Mouse (Mus musculus): ENCODE measurements around the gene Slc26a1. TPM values are rescaled to one million over a fixed set of nuclear protein-coding genes. Genes with fewer than 3 reads are reported as not detected.

Gene Slc26a1
- total and polyA plus RNA-seq, 2 experiments from 2014 or later, result 3.9 to 6.9 TPM

GRCm38 (mm10) chr5:108653341-108653740 is 22.0 kb downstream of the Slc26a1 start:
- Histone ChIP-seq H3K4me1 (ENCODE audit: insufficient read depth) (no peaks in the 10 kb centered on the region), H3K4me2 (ENCODE audit: low read depth) (no peak overlapping the region), H3K9me3 (ENCODE audit: low read length) (no peaks in the 10 kb centered on the region), H3K27ac (ENCODE audit: low read depth, low read length) (no peak overlapping the region), H3K36me3 (ENCODE audit: insufficient read depth) (peaks cover 86% of the 10 kb centered on the region), H3K4me3 (ENCODE audit: low read depth, low read length) (no peak overlapping the region), H3K27me3 (ENCODE audit: insufficient read depth, low read length) (no peaks in the 10 kb centered on the region), H3K9ac (no peak overlapping the region)
- WGBS, result 89% methylated on average over 6 of the region's 6 CpGs
- no peak for TF ChIP-seq CTCF (IDR thresholded peaks at IDR 0.05; ENCODE audit: low read depth)
- DNase-seq (no peak), ATAC-seq (no peak)

GRCm38 (mm10) chr5:108651823-108652222 is 23.5 kb downstream of the Slc26a1 start:
- H3K27ac ChIP-seq (ENCODE audit: low read depth, low read length), result no peak overlapping the region
- H3K4me3 ChIP-seq (ENCODE audit: low read depth, low read length), result no peak overlapping the region
- TF ChIP-seq CTCF (IDR thresholded peaks at IDR 0.05; ENCODE audit: low read depth), result peak; percentile 77
- H3K4me1 ChIP-seq (ENCODE audit: insufficient read depth), result no peaks in the 10 kb centered on the region
- DNase-seq, result peak; percentile 45
- no peak overlapping the region for H3K4me2 ChIP-seq (ENCODE audit: low read depth)
- no peaks in the 10 kb centered on the region for H3K9me3 ChIP-seq (ENCODE audit: low read length)
- WGBS, result 61% methylated on average over 1 of the region's 1 CpGs
- H3K27me3 ChIP-seq (ENCODE audit: insufficient read depth, low read length), result no peaks in the 10 kb centered on the region
- H3K9ac ChIP-seq, result no peak overlapping the region; the same call in 1 of the 2 replicates
- peaks cover 85% of the 10 kb centered on the region for H3K36me3 ChIP-seq (ENCODE audit: insufficient read depth)
- peak; percentile 65 for ATAC-seq

- Histone ChIP-seq H3K4me2 (ENCODE audit: low read depth) (no peak overlapping the region), H3K9me3 (ENCODE audit: low read length) (no peaks in the 10 kb centered on the region), H3K27ac (ENCODE audit: low read depth, low read length) (no peak overlapping the region), H3K9ac (no peak overlapping the region), H3K36me3 (ENCODE audit: insufficient read depth) (peaks cover 84% of the 10 kb centered on the region), H3K4me1 (ENCODE audit: insufficient read depth) (no peaks in the 10 kb centered on the region), H3K4me3 (ENCODE audit: low read depth, low read length) (no peak overlapping the region), H3K27me3 (ENCODE audit: insufficient read depth, low read length) (no peaks in the 10 kb centered on the region)
- ATAC-seq, result no peak
- TF ChIP-seq CTCF (IDR thresholded peaks at IDR 0.05; ENCODE audit: low read depth), result no peak
- WGBS, result 86% methylated on average over 5 of the region's 5 CpGs
- no peak for DNase-seq
These were observed 24.1 kb downstream of the Slc26a1 start for GRCm38 (mm10) chr5:108651136-108651720.

GRCm38 (mm10) chr5:108650341-108650740 is 25.0 kb downstream of the Slc26a1 start:
- H3K4me1 ChIP-seq (ENCODE audit: insufficient read depth), result no peaks in the 10 kb centered on the region
- DNase-seq (no peak), ATAC-seq (no peak)
- no peak overlapping the region for H3K4me2 ChIP-seq (ENCODE audit: low read depth)
- no peak overlapping the region for H3K4me3 ChIP-seq (ENCODE audit: low read depth, low read length)
- H3K27ac ChIP-seq (ENCODE audit: low read depth, low read length), result no peak overlapping the region
- no peaks in the 10 kb centered on the region for H3K27me3 ChIP-seq (ENCODE audit: insufficient read depth, low read length)
- 92% methylated on average over 7 of the region's 7 CpGs for WGBS
- TF ChIP-seq CTCF (IDR thresholded peaks at IDR 0.05; ENCODE audit: low read depth), result no peak
- H3K9ac ChIP-seq, result no peak overlapping the region
- no peaks in the 10 kb centered on the region for H3K9me3 ChIP-seq (ENCODE audit: low read length)
- peaks cover 81% of the 10 kb centered on the region for H3K36me3 ChIP-seq (ENCODE audit: insufficient read depth)

GRCm38 (mm10) chr5:108648937-108649576 is 26.3 kb downstream of the Slc26a1 start:
- no peak for TF ChIP-seq CTCF (IDR thresholded peaks at IDR 0.05; ENCODE audit: low read depth)
- no peaks in the 10 kb centered on the region for H3K4me1 ChIP-seq (ENCODE audit: insufficient read depth)
- no peak overlapping the region for H3K27ac ChIP-seq (ENCODE audit: low read depth, low read length)
- peaks cover 75% of the 10 kb centered on the region for H3K36me3 ChIP-seq (ENCODE audit: insufficient read depth)
- ATAC-seq (no peak), DNase-seq (no peak)
- WGBS, result 93% methylated on average over 11 of the region's 11 CpGs
- H3K9me3 ChIP-seq (ENCODE audit: low read length), result no peaks in the 10 kb centered on the region
- H3K9ac ChIP-seq, result no peak overlapping the region
- no peak overlapping the region for H3K4me3 ChIP-seq (ENCODE audit: low read depth, low read length)
- H3K27me3 ChIP-seq (ENCODE audit: insufficient read depth, low read length), result no peaks in the 10 kb centered on the region
- H3K4me2 ChIP-seq (ENCODE audit: low read depth), result no peak overlapping the region

GRCm38 (mm10) chr5:108647820-108648465 is 27.4 kb downstream of the Slc26a1 start:
- no peak for TF ChIP-seq CTCF (IDR thresholded peaks at IDR 0.05; ENCODE audit: low read depth)
- no peak overlapping the region for H3K9ac ChIP-seq
- no peak for ATAC-seq
- H3K4me3 ChIP-seq (ENCODE audit: low read depth, low read length), result no peak overlapping the region
- H3K9me3 ChIP-seq (ENCODE audit: low read length), result no peaks in the 10 kb centered on the region
- H3K4me2 ChIP-seq (ENCODE audit: low read depth), result no peak overlapping the region
- H3K4me1 ChIP-seq (ENCODE audit: insufficient read depth), result no peaks in the 10 kb centered on the region
- DNase-seq, result no peak
- H3K27me3 ChIP-seq (ENCODE audit: insufficient read depth, low read length), result no peaks in the 10 kb centered on the region
- H3K36me3 ChIP-seq (ENCODE audit: insufficient read depth), result peaks cover 65% of the 10 kb centered on the region
- 87% methylated on average over 2 of the region's 2 CpGs for WGBS
- H3K27ac ChIP-seq (ENCODE audit: low read depth, low read length), result no peak overlapping the region

- DNase-seq, result no peak
- ATAC-seq, result no peak
- Histone ChIP-seq H3K4me2 (ENCODE audit: low read depth) (no peak overlapping the region), H3K27ac (ENCODE audit: low read depth, low read length) (no peak overlapping the region), H3K4me3 (ENCODE audit: low read depth, low read length) (no peak overlapping the region), H3K9me3 (ENCODE audit: low read length) (no peaks in the 10 kb centered on the region), H3K9ac (no peak overlapping the region), H3K4me1 (ENCODE audit: insufficient read depth) (no peaks in the 10 kb centered on the region), H3K36me3 (ENCODE audit: insufficient read depth) (peaks cover 59% of the 10 kb centered on the region), H3K27me3 (ENCODE audit: insufficient read depth, low read length) (no peaks in the 10 kb centered on the region)
- no peak for TF ChIP-seq CTCF (IDR thresholded peaks at IDR 0.05; ENCODE audit: low read depth)
- WGBS, result 94% methylated on average over 2 of the region's 2 CpGs
These were observed 28.1 kb downstream of the Slc26a1 start for GRCm38 (mm10) chr5:108647311-108647710.

All from forebrain, postnatal 0 days (tissue).